Mouse (Mus musculus): ENCODE results near the gene Mylpf.
"Not testable (repeated sequence)": the region's sequence is repeated elsewhere in the genome, so short reads cannot be mapped to it uniquely, and the experiment has no call there.

Mylpf gene

DNA sequence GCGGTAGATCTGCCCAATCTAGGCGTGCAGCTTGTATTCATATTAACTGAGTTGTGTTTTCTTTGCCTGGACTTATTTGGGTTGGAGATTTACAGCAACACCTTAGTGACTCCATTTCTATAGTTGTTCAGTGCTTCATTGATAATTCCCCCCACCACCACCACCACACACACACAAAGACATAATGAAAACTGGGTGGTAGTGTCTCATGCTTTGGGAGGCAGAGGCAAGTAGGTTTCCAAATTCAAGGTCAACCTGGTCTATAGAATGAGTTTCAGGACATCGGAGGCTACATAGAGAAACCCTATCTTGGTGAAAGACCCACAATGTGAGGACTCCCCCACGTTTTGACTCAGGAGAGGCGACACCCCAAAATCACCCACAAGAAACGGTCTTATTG is 15.9 kb downstream of the Mylpf start:
- DNase-seq (ENCODE audit: extremely low spot score, low read depth, low spot score): no peak

DNA sequence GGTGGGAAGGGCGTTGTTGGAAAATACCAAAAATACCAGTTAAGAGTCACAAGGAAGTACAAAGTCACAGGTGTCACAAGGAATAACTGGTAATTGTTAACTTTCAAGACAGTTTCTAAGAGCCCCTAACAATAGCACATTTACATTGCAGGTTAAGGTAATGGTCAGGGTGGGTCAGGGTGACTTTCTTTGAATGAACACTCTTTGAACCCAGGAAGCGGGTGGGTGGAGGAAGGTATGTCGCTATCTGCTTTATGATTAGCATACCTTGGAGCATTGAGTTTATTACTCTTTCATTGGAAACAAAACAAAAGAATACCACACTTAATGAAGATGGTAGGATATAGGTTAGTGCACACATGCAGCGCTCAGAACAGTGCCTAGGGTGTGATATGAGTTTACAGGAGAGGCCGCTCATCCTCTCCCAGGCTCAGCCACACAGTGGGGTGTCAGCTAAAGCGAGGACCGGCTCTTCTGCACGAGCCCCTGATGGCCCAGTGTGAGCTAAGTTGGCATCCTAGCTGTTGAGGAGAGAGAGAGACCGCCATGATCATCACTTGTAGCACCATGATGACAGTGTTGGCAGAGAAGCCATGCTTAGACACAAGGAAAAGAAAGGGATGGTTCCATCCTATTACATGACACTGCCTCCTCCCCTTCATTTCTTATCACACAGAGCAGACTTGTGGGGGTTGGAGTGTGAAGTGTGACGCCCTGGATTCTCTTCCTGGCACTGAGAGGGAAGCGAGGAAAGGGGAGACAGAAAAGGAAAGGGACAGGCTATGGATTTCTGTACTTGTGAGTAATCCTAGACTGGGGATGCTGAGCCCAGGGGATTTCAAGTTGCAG is 16.7 kb downstream of the Mylpf start:
- DNase-seq (ENCODE audit: extremely low spot score, low read depth, low spot score): no peak

- DNase-seq (ENCODE audit: extremely low spot score, low read depth, low spot score): no peak
Observed at GRCm38 (mm10) chr7:127228615-127229303, 20.1 kb downstream of the Mylpf start.

GRCm38 (mm10) chr7:127231376-127231775 is 22.7 kb downstream of the Mylpf start:
- DNase-seq (ENCODE audit: extremely low spot score, low read depth, low spot score): no peak

DNA sequence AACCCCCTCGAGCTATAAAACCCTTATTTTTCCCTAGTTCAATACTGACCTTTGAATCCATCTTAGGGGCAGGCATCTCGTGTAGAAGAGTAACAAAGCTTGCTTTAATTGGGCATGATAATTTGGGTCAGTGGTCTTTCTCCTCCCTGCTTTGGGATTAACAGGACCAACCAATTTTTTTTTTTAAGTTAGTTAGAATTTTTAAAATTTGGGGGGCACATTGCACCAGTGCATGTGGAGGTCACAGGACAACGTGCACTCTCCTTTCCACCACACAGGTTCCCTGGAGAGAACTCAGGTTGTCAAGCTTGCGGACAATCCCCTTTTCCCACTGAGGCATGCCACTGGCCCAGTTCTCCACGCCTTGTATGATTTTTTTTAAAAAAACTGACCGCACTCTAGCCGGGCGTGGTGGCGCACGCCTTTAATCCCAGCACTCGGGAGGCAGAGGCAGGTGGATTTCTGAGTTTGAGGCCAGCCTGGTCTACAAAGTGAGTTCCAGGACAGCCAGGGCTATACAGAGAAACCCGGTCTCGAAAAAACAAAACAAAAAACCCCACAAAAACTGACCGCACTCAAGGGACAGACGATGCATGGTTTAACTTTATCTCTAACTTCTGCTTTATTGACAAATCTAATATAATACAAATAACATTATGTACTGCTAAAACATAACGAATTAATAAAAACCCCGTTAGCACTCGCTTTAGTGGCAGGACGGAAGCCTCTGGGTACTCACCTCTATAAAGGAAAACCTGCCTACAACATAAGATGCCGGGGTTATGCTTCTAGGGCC is 23.3 kb downstream of the Mylpf start:
- DNase-seq (ENCODE audit: extremely low spot score, low read depth, low spot score): no peak

DNA sequence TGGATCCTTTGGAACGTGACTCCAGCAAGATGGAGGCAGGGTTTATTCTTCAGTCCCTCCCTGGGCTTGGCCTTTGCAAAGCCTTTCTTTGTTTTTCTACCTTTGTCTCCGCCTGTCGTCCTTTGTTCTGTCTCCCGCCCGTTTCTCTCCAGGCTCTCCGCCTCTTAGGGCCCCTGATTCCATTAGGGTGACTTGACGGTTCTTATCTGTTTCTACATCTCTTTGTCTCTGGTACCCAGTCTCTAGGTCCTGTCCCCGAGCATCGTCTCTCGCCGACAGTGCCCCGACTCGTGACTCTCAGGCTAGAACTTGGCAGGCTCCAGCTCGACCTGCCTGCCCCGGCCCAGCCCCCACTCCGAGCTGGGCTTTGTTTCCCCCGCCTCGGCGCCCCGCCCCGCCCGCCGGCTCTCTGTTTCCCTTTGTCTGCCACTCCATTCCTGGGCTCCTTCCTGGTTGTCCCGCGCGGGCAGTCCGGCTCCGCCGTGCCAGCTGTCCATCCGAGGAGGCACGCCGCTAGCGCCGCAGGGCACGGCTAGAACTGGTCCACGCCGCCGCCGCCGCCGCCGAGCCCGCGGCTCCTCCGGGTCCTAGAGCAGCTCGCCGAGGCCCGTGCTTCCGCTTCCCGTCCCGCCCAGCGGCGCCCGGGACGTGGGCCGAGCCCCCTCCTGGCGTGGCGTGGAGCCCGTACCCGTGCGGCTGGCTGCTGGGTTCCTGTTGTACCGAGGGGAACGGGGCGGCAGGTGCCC is 24.1 kb downstream of the Mylpf start, which contains the start of the genes Zfp553 and Sept1:
Gene Zfp553 (plus strand): TSS at position 440 of the 746 bp plus-strand sequence.
Gene Sept1 (minus strand): TSS at position 509 of the 746 bp plus-strand sequence.
- no peak for DNase-seq (ENCODE audit: extremely low spot score, low read depth, low spot score)

GRCm38 (mm10) chr7:127233368-127233749 is 24.7 kb downstream of the Mylpf start:
- DNase-seq (ENCODE audit: extremely low spot score, low read depth, low spot score): no peak

DNA sequence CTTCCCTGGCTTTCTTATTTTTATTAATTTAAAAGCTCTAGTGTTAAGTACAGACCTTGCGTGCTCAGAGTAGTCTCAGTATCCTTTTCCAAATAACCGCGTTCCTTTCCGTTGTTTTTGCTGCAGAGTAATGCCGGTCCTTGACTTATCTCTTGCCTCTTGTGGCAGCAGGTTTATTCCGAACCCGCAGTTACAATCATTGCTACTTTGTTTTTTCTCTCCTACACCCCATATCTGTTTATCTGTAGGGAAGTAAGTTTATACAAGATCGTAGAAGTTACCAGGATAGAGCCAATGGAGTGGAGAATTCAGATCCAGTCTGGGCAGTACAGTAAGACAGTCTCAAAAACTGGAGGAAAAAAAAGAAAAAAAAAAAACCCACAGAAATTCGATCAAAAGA is 25.1 kb downstream of the Mylpf start:
- DNase-seq (ENCODE audit: extremely low spot score, low read depth, low spot score): no peak

DNA sequence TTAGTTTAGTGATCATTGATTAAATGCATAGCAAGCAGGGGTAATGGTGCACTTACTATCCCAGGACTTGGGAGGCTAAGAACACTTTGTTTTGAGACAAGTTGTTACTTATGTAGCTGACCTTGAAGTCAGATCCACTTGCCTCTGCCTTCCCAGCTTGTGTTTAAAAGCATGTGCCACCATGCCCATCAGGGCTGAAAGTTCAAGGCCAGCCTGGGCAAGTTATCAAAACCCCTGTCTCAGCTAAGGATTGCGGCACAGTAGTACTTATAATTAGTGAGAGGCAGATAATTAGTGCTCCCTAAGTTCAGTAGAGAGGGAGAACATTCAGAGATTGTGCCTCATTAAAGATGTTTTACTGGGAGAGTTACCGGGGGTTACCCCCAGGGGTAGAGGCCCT is 26.1 kb downstream of the Mylpf start:
- DNase-seq (ENCODE audit: extremely low spot score, low read depth, low spot score): no peak

- no peak for DNase-seq (ENCODE audit: extremely low spot score, low read depth, low spot score)
Observed at GRCm38 (mm10) chr7:127243361-127243867, 34.7 kb downstream of the Mylpf start.

DNA sequence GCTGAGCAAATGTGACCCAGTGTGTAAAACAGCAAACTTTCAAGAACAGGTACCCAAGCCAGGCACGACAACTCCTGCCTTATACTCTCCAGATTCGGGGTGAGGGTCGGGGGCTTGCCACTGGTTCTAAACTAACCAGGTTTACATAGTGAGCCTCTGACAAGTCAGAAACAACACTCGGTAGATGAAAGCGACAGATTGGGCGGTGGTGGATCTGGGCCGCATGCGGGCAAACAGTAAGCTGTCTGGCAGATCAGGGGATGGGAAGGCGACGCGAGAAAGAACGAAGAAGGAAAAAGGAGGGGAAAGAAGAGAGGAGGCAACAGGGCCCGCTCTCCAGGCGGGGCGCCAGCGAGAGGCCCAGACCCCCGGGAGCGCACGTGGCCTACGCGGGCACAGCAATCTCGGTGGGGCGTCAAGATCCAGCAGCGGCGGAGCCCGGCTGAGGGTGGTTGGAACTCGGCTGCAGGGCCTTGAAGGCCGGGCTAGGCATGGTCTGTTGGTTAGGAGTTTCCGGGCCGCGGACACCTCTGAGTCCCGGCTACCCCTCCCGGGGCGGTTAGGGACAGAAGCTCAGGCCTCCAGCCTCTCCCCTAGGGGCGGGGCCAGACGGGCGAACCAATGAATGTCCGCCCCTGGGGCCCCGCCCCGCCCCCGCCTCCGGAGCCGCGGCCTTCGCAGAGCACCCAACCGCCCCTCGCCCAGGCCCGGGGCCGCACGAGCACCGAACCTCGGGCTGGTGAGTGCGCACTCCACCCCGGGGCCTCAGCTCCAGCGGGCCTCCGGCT is 35.4 kb downstream of the Mylpf start, which contains the start of gene Zfp771:
Gene Zfp771 (plus strand): TSS at position 405 of the 788 bp plus-strand sequence.
- DNase-seq (ENCODE audit: extremely low spot score, low read depth, low spot score): no peak

- no peak for DNase-seq (ENCODE audit: extremely low spot score, low read depth, low spot score)
Observed at GRCm38 (mm10) chr7:127244658-127245510, 36.2 kb downstream of the Mylpf start.

- DNase-seq (ENCODE audit: extremely low spot score, low read depth, low spot score): not testable (repeated sequence)
Observed at GRCm38 (mm10) chr7:127250511-127250910, 41.8 kb downstream of the Mylpf start.

DNA sequence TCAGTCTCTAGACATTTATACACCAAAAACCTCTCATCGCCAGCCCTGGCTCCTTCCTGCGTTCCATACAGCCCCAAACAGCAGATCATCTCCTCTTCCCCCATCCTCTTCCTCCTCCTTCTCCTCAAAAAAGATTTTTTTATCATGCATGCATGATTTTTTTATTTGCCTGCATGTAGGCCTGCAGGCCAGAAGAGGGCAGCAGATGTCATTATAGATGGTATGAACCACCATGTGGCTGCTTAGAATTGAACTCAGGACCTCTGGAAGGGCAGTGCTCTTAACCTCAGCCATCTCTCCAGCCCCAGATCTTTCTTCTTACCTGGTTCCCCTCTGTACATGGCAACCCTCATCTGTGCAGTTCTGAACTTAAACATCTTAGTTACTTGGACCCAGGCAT is 43.7 kb downstream of the Mylpf start:
- DNase-seq (ENCODE audit: extremely low spot score, low read depth, low spot score): no peak

GRCm38 (mm10) chr7:127253341-127253740 is 44.7 kb downstream of the Mylpf start:
- no peak for DNase-seq (ENCODE audit: extremely low spot score, low read depth, low spot score)

- DNase-seq (ENCODE audit: extremely low spot score, low read depth, low spot score): peak; percentile 95
Observed at GRCm38 (mm10) chr7:127253821-127254769, 45.4 kb downstream of the Mylpf start.

DNA sequence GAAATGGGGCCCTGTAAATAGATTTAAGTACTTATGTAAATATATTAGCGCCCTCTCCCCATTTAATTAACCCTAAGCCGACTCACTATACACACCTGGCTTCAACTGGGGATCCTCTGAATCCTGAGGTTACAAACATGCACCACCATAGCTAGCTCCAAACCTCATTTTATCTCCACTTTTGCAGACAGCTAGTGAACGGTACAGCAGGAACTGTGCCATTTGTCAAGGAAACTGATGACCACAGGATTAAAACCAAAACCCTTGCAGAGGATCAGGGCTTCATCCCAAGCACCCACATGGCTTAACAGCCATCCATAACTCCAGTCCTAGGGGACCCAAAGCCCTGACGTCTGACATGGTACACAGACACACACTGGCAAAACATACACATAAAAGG is 46.3 kb downstream of the Mylpf start:
- DNase-seq (ENCODE audit: extremely low spot score, low read depth, low spot score): no peak

GRCm38 (mm10) chr7:127255965-127256364 is 47.3 kb downstream of the Mylpf start:
- no peak for DNase-seq (ENCODE audit: extremely low spot score, low read depth, low spot score)

All from hindlimb bud, embryonic 11.5 days (tissue).